Mouse (Mus musculus): ENCODE data around the gene Grm4.
"Not testable (repeated sequence)": the region's sequence is repeated elsewhere in the genome, so short reads cannot be mapped to it uniquely, and the experiment has no call there.

Grm4 gene

DNA sequence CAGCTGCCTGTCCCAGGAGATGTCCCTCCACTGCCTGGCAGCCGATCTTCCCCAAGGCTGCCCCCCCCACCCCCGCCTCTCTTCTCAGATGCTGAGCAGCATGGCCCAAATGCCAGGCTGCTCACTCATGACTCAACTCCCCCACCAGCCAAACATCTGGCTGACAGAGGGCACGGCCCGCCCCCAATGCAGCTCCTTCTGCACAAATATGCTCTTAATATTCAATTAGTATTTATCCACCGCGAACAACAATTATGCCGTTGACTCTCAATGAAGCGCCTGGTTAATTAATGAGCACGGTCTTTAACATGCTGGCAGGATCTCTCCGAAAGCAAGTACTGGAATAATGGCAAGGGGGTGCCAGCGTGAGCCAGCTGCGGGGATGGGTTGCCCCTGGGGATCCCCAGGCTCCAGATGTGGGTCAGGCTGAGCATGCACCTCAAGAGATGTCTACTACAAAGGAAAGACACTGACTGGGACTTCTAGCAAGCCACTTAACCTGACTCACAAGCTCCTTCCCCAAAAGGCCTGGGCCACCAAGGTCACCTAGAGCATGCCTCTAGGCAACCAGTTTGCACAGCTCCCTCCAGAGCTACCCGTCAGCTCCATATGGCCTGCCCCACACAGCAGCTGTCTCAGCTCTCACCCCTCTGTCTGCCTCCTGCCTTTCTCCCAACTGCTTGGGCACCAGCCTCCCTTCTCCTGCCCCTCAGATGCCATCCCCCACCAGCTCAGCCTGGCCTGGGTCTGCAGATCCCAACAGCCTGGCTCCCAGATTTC is 131.8 kb downstream of the Grm4 start:
- peak; percentile 32 for DNase-seq (ENCODE audit: low spot score)

DNA sequence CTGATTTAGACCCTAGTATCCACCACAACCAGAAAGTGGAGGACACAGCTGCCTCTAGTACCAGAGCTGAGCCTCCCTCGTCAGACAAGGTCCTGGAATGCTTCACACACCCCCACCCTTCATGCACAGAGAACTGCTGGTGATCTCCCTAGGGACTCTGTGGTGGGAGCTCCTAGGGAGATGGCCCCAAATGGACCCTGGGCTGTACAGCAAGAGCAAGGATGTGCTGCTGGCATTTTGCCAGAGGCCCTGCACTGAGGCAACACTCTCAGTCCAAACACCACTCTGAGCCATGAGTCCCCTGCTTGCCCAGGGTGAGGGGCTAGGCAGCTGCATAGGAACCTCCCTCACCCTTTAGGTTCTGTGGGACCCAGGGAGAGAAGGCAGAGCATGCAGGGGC is 134.8 kb downstream of the Grm4 start:
- no peak for DNase-seq (ENCODE audit: low spot score)

DNA sequence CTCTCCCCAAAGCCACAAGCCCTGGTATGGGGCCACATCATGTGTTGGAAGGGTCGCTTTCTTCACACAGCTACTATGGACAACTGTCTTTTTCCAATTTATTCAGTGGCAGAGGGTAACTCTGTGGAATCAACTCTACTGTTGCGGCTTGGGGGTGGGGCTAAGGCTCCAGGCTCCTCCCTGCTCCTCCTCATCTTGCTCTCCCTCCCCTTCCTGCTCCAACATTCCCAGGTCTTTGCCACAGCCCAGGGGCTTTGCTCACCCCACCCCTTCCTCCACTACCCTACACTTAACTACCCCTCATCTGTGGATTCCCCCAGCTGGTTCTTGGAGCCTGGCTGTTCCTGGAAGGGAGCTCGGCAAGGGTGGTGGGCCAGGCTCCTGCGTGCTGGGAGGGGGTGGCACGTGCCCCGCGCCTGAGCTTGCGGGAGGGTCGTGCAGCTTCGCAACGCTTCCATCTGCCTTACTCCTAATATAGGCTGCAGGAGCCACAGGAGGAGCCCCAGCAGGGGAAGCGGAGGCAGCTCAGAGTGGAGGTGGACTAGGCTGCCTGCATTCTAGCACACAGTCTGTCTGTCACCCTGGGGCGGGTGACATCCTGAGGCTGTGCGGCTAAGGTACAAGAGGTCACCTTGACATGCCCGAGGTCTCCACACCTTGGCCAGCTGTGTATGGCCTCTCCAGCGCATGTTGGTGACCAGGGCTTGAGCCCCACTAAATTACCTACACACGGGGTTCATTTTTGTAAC is 135.5 kb downstream of the Grm4 start:
- no peak for DNase-seq (ENCODE audit: low spot score)

DNA sequence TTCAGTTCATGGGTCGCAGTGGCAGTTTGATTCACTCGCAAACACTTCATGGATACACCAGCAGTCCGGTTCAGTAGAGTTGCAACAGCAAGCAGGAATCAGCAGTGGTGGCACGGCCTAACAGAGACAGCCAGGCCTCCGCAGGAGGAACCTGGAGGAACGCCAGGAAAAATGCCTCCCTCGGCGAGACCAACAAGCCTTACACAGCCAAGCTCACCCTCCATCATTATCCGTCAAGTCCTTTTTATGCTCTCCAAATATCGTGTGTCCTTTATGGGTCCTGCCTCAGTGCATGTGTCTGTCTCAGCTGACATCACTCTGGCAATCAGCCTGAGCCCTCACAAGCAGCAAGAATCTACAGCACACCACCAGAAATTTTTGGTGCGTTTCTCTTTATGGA is 138.3 kb downstream of the Grm4 start:
- no peak for DNase-seq (ENCODE audit: low spot score)

DNA sequence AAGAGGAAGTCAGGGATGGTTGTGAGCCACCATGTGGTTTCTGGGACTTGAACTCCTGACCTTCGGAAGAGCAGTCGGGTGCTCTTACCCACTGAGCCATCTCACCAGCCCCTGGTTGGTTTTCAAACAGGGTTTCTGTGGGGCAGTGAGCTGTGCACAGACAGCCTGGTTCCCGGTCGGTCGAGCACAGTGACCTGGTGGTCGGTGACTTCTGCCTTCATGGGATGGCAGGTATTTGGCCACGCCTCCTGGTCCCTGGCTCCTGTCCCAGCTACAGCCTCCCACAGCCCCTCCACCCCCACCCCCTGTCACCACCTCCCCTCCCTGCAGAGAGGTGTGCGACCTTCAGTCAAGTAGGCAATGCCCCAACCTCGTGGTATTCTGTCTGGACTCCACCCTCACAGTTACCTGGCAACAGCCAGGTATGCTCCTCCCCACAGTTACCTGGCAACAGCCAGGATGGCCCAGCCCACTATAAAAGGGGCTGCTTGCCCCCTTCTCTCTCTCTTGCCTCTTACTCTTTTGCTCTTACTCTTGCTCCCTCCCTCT is 140.2 kb downstream of the Grm4 start:
- DNase-seq (ENCODE audit: low spot score), result not testable (repeated sequence)

DNA sequence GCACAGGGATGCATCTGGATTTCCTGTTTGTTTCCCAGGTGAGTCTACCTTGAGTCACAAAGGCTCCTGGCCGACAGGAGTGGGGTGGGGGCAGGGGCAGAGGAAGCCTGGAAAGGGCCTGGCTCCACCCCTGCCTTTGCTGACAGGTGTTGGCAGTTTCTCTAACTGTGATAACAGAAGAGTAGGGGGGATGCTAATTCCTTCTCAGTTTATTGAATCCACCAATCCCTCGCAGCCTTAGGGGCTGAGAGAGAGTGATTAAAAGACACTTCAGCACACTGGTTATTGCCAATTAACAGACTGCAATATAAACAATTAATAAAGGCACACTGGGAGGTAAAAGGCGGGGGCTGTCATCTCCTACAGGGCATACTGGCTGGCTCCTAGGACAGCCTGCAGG is 142.2 kb downstream of the Grm4 start:
- no peak for DNase-seq (ENCODE audit: low spot score)

DNA sequence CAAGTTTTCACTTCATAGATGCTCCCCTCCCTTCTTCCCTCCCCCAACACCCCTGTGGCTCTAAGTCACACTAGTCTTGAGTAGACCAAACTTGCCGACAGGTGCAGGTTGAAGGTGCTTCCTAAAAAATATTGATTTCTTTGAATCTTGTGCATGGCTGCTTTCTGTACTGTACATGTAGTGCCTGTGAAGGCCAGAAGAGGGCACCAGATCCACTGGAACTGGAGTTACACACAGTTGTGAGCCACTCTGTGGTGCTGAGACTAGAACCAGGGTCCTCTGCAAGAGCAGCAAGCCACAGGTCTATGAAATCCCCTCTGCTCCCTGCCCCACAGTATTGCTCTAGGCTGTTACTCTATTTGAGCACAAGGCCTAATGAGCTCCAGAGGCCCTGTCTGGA is 144.1 kb downstream of the Grm4 start:
- no peak for DNase-seq (ENCODE audit: low spot score)

DNA sequence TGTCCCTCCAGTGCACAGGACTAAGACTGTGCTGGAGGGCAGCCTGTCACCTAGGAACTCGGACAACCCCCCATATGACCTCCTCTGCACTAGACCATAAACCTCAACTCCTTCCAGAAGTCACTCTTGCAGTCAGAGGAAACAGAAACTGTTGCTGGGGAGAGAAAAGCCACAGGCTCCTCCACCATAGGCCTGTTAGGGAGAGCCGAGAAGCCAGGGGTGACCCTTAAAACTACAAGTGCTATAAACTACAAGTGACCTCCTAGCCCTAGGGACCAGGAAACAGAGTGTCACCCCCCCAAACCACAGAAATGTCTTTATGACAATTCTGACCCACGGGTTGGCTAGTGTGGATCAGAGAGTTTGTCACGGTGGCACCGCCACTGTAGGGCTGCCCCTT is 145.7 kb downstream of the Grm4 start:
- DNase-seq (ENCODE audit: low spot score), result no peak

Data from MN1 (cell line).